Mouse (Mus musculus) frontal cortex, postnatal 25 days (tissue): ENCODE data around the gene Slc24a1.

Source experiments
- DNase-seq, 2 experiments: peaks; one replicate each; pipeline ENCODE4 v3.0.0; 2022; ENCODE audit warnings: low spot score in 2 of 2

Gene Slc24a1

GRCm38 (mm10) chr9:64937491-64937890 is 13.9 kb downstream of the Slc24a1 start:
- DNase-seq, result no peak

GRCm38 (mm10) chr9:64936508-64936907 is 14.9 kb downstream of the Slc24a1 start:
- peak in 1 of 2 experiments; percentile 63 for DNase-seq

- no peak for DNase-seq
These were observed 17.2 kb downstream of the Slc24a1 start for GRCm38 (mm10) chr9:64934015-64934754.

- DNase-seq, result no peak
These were observed 19.4 kb downstream of the Slc24a1 start for GRCm38 (mm10) chr9:64931751-64932610.

- no peak for DNase-seq
These were observed 21.2 kb downstream of the Slc24a1 start for GRCm38 (mm10) chr9:64930256-64930655.

GRCm38 (mm10) chr9:64926201-64926991 is 25.0 kb downstream of the Slc24a1 start:
- DNase-seq, result peak; percentile 32 to 59

GRCm38 (mm10) chr9:64925771-64926170 is 25.6 kb downstream of the Slc24a1 start:
- DNase-seq, result no peak

GRCm38 (mm10) chr9:64918560-64918959 is 32.8 kb downstream of the Slc24a1 start:
- no peak for DNase-seq

- DNase-seq, result no peak
These were observed 36.8 kb downstream of the Slc24a1 start for GRCm38 (mm10) chr9:64914629-64915028.

GRCm38 (mm10) chr9:64913973-64914372 is 37.4 kb downstream of the Slc24a1 start:
- DNase-seq, result no peak

GRCm38 (mm10) chr9:64913406-64913805 is 38.0 kb downstream of the Slc24a1 start:
- no peak for DNase-seq

- no peak for DNase-seq
These were observed 44.0 kb downstream of the Slc24a1 start for GRCm38 (mm10) chr9:64907441-64907840.

GRCm38 (mm10) chr9:64904917-64905640 is 46.3 kb downstream of the Slc24a1 start:
- no peak for DNase-seq

- DNase-seq, result peak; percentile 47 to 64
These were observed 48.0 kb downstream of the Slc24a1 start for GRCm38 (mm10) chr9:64903386-64903785.

- no peak for DNase-seq
These were observed 48.5 kb downstream of the Slc24a1 start for GRCm38 (mm10) chr9:64902866-64903265.

GRCm38 (mm10) chr9:64896605-64897004 is 54.8 kb downstream of the Slc24a1 start:
- no peak for DNase-seq

GRCm38 (mm10) chr9:64886008-64886407 is 65.4 kb downstream of the Slc24a1 start:
- no peak for DNase-seq
